Mouse (Mus musculus): ENCODE results near the gene Rpl27a.

DNA sequence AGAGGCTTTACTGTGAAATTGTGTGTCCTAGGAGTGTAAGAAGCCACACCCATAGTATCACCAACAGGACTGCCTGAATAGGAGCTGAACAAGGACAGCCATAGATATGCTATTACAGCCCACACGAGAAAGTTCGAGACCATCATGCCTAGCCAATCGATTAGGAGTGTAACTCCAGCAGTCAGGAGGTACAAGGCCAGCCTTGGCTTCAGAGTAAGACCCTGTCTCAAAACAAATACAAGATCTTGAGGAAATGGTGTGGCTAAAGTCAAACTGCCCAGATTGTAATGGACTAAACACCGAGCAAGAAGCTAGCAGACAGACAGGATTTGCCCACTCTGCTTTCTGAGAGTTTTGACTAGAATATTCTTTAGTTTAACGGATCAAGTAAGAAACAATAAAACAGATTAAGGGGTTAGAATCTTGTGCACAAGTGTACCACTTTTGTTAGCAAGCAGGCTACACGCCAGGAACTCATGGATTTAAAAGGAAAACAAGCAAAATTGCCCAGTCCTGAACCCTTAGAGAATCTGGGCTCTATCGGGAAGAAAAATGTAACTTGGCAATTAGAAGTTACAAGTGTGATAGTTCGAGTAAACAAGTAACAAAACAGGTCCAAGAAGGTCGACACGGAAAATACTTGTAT lies 788 bp upstream of the Rpl27a start:
- TF ChIP-seq TAL1 (IDR thresholded peaks at IDR 0.05; ENCODE audit: low read length) = no peak
- no peak for TF ChIP-seq GATA1 (IDR thresholded peaks at IDR 0.05; ENCODE audit: low read length)
